Comparison of ENCODE assay signal across 10 mouse cellular contexts in the genomic region with DNA sequence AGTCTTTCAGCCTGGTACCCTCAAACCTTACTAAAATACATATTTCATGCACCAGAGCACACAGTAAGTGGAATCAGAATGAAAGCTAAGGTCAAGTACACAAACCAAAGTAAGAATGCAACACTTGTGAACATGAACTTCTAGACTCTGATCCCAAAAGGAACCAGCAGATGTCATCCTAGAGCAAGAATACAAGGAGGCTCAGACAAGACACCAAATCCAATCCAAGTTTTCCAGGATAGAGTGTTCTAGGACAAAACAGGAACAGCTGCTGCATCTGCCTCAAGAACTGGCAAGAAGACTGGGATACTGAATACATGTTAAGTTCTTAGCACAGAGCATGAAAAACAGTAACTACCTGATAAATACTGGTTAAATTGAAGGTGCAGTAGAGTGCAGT. TPM values are rescaled to one million over a fixed set of nuclear protein-coding genes. Genes with fewer than 3 reads are reported as not detected.
A peak's percentile ranks its signal among the peaks of the same experiment; 100 is the strongest.
DNase-seq lines count a peak whose midpoint lies in the region; ATAC-seq and TF ChIP-seq lines count a peak whose summit lies in the region.
"Had no signal": no experiment of that assay in that cellular context is flagged by ENCODE, and none has a peak within 500 bp of the region (broad histone marks: within the 10 kb centered on the region; RNA-seq: fewer than 3 reads in every experiment).

No protein-coding gene starts in this region.

- H3K79me2 ChIP-seq in MEL (ENCODE audit: control insufficient read depth, insufficient read depth, low read length, poor library complexity): no peaks in the 10 kb centered on the region

- H3K36me3 ChIP-seq in kidney, postnatal 0 days (ENCODE audit: insufficient read depth, low read length): no peaks in the 10 kb centered on the region
- no peaks in the 10 kb centered on the region for H3K36me3 ChIP-seq in MEL (ENCODE audit: control insufficient read depth in 1 of 2, insufficient read depth in 2 of 2, low read length in 2 of 2)
- no peaks in the 10 kb centered on the region for H3K36me3 ChIP-seq in midbrain, embryonic 16.5 days (ENCODE audit: control insufficient read depth, insufficient read depth, low read length)
- H3K36me3 ChIP-seq: embryonic facial prominence, embryonic 15.5 days; limb, embryonic 12.5 days had no signal

- H3K4me1 ChIP-seq in kidney, postnatal 0 days (replicated peaks; ENCODE audit: insufficient read depth, low read length): no peaks in the 10 kb centered on the region
- no peaks in the 10 kb centered on the region for H3K4me1 ChIP-seq in MEL (ENCODE audit: control insufficient read depth in 1 of 2, insufficient read depth in 2 of 2, low read length in 2 of 2)
- no peaks in the 10 kb centered on the region for H3K4me1 ChIP-seq in midbrain, embryonic 16.5 days (ENCODE audit: control insufficient read depth, insufficient read depth, low read length)
- H3K4me1 ChIP-seq: embryonic facial prominence, embryonic 15.5 days; limb, embryonic 12.5 days had no signal

- no peak overlapping the region for H3K9ac ChIP-seq in kidney, postnatal 0 days (ENCODE audit: low read depth, low read length)
- H3K9ac ChIP-seq in MEL (ENCODE audit: control insufficient read depth, low read depth, low read length, poor library complexity, severe bottlenecking): no peak overlapping the region
- no peak overlapping the region for H3K9ac ChIP-seq in midbrain, embryonic 16.5 days (ENCODE audit: low read depth, low read length)
- H3K9ac ChIP-seq: embryonic facial prominence, embryonic 15.5 days; limb, embryonic 12.5 days had no signal

- no peak for TF ChIP-seq EP300 in MEL (IDR thresholded peaks at IDR 0.05; ENCODE audit: low read depth in 1 of 2, low read length in 2 of 2)

- no peak overlapping the region for H3K4me3 ChIP-seq in kidney, postnatal 0 days (replicated peaks; ENCODE audit: low read depth, low read length)
- H3K4me3 ChIP-seq in MEL (ENCODE audit: control insufficient read depth in 1 of 2, insufficient read depth in 1 of 2, low read depth in 2 of 2, low read length in 2 of 2): no peak overlapping the region
- H3K4me3 ChIP-seq in midbrain, embryonic 16.5 days (ENCODE audit: low read depth, low read length): no peak overlapping the region
- H3K4me3 ChIP-seq: embryonic facial prominence, embryonic 15.5 days; limb, embryonic 12.5 days had no signal

- DNase-seq in cerebellum, adult 18-20 months: peak; percentile 1 to 10
- no peak for DNase-seq in cerebellum, adult 11 months
- peak; percentile 38 for DNase-seq in kidney, postnatal 0 days (ENCODE audit: low spot score)
- DNase-seq in kidney, postnatal 4 days: no peak
- peak; percentile 6 for DNase-seq in MEL (ENCODE audit: low read depth, low spot score)
- peak; percentile 10 for DNase-seq in layer of hippocampus, adult 9-10 months (ENCODE audit: low spot score)

- no peaks in the 10 kb centered on the region for H3K27me3 ChIP-seq in kidney, postnatal 0 days (ENCODE audit: insufficient read depth, low read length)
- no peaks in the 10 kb centered on the region for H3K27me3 ChIP-seq in MEL (ENCODE audit: control insufficient read depth in 1 of 2, insufficient read depth in 2 of 2, low read length in 2 of 2)
- H3K27me3 ChIP-seq in midbrain, embryonic 16.5 days (ENCODE audit: control insufficient read depth, insufficient read depth, low read depth, low read length): no peaks in the 10 kb centered on the region
- H3K27me3 ChIP-seq: embryonic facial prominence, embryonic 15.5 days; limb, embryonic 12.5 days had no signal

- H3K9me3 ChIP-seq in kidney, postnatal 0 days (replicated peaks; ENCODE audit: low read length): no peaks in the 10 kb centered on the region
- no peaks in the 10 kb centered on the region for H3K9me3 ChIP-seq in MEL (replicated peaks; ENCODE audit: insufficient read depth, low read length)
- no peaks in the 10 kb centered on the region for H3K9me3 ChIP-seq in midbrain, embryonic 16.5 days (replicated peaks; ENCODE audit: control insufficient read depth, low read length, poor library complexity, severe bottlenecking)
- H3K9me3 ChIP-seq: embryonic facial prominence, embryonic 15.5 days; limb, embryonic 12.5 days had no signal

- TF ChIP-seq POLR2A in MEL (IDR thresholded peaks at IDR 0.05; ENCODE audit: control insufficient read depth in 1 of 2, insufficient read depth in 1 of 2, low read depth in 1 of 2, low read length in 2 of 2, poor library complexity in 1 of 2): no peak

- TF ChIP-seq CTCF in kidney, postnatal 0 days (IDR thresholded peaks at IDR 0.05; ENCODE audit: low read depth): peak; percentile 65
- peak in 2 of 3 experiments; percentile 15 to 44; a peak in 2 of 6 replicates for TF ChIP-seq CTCF in MEL (IDR thresholded peaks at IDR 0.05 in 2 of 3, conservative IDR thresholded peaks at IDR 0.05 in 1 of 3; ENCODE audit: control insufficient read depth in 1 of 3, insufficient read depth in 1 of 3, low read depth in 2 of 3, low read length in 3 of 3, poor library complexity in 1 of 3, severe bottlenecking in 1 of 3)

- no peak for ATAC-seq in kidney, postnatal 0 days (replicated peaks; ENCODE audit: low FRiP score, low read depth)
- no peak; the same call in 1 of the 2 replicates for ATAC-seq in megakaryocyte progenitor cell, adult 5-6 weeks (replicated peaks; ENCODE audit: poor library complexity)
- ATAC-seq in midbrain, embryonic 16.5 days: no peak

- peak; percentile 36 for TF ChIP-seq RAD21 in MEL (IDR thresholded peaks at IDR 0.05; ENCODE audit: low read depth, low read length)

- no peak overlapping the region for H3K4me2 ChIP-seq in kidney, postnatal 0 days (ENCODE audit: low read length)
- no peak overlapping the region for H3K4me2 ChIP-seq in midbrain, embryonic 16.5 days (ENCODE audit: low read length)
- H3K4me2 ChIP-seq: embryonic facial prominence, embryonic 15.5 days; limb, embryonic 12.5 days had no signal

- H3K27ac ChIP-seq in kidney, postnatal 0 days: no peak overlapping the region
- H3K27ac ChIP-seq in MEL (ENCODE audit: control insufficient read depth, low read depth, low read length): no peak overlapping the region
- no peak overlapping the region for H3K27ac ChIP-seq in midbrain, embryonic 16.5 days (ENCODE audit: low read length)
- H3K27ac ChIP-seq: embryonic facial prominence, embryonic 15.5 days; limb, embryonic 12.5 days had no signal

TF ChIP-seq in MEL, 35 proteins besides CTCF, POLR2A, EP300 and RAD21:
- TF ChIP-seq SMC3 (IDR thresholded peaks at IDR 0.05; ENCODE audit: low read depth, low read length) (peak; percentile 61), ZC3H11A (IDR thresholded peaks at IDR 0.05; ENCODE audit: low read depth, low read length) (0 out of 2 replicates have a peak, but pooled peaks have one; percentile 21), NELFE (IDR thresholded peaks at IDR 0.05; ENCODE audit: low read depth, low read length) (no peak)
TF ChIP-seq in MEL: peak in this region for 2.

RNA-seq across cellular contexts. Expression of gene Magea2, which starts 4.6 kb away (rescaled TPM):
- not detected in 2 replicates for polyA plus RNA-seq in kidney, postnatal 0 days (2015; fragmentation: Nextera tagmentation; extraction: Ambion mirVana)
- not detected in 2 replicates for total RNA-seq in MEL (2012; rRNA removed)
- not detected for polyA plus RNA-seq in MEL (2012; ENCODE audit: insufficient read depth in 1 of 2, insufficient read length in 2 of 2, low read depth in 1 of 2, low replicate concordance in 2 of 2, missing spikeins in 1 of 2)
- total RNA-seq in megakaryocyte progenitor cell, adult 5-6 weeks (2015): not detected in 2 replicates
- not detected in 2 replicates for total RNA-seq in megakaryocyte progenitor cell, adult 5-6 weeks (2017)
- not detected in 2 replicates for polyA plus RNA-seq in midbrain, embryonic 16.5 days (2015; fragmentation: Nextera tagmentation; extraction: Ambion mirVana)
- polyA plus RNA-seq: embryonic facial prominence, embryonic 15.5 days; limb, embryonic 12.5 days had no signal

RNA-seq across cellular contexts. Expression of gene Magea1, which starts 8.4 kb away (rescaled TPM):
- not detected in 2 replicates for polyA plus RNA-seq in kidney, postnatal 0 days (2015; fragmentation: Nextera tagmentation; extraction: Ambion mirVana)
- total RNA-seq in MEL (2012; rRNA removed): not detected in 2 replicates
- polyA plus RNA-seq in MEL (2012; ENCODE audit: insufficient read depth in 1 of 2, insufficient read length in 2 of 2, low read depth in 1 of 2, low replicate concordance in 2 of 2, missing spikeins in 1 of 2): not detected
- not detected in 2 replicates for total RNA-seq in megakaryocyte progenitor cell, adult 5-6 weeks (2015)
- total RNA-seq in megakaryocyte progenitor cell, adult 5-6 weeks (2017): not detected in 2 replicates
- not detected in 2 replicates for polyA plus RNA-seq in midbrain, embryonic 16.5 days (2015; fragmentation: Nextera tagmentation; extraction: Ambion mirVana)
- polyA plus RNA-seq: embryonic facial prominence, embryonic 15.5 days; limb, embryonic 12.5 days had no signal

RNA-seq across cellular contexts. Expression of gene Cldn34b2, which starts 30.2 kb away (rescaled TPM):
- 0.17 TPM in 1 of 2 replicates, not detected in the other for polyA plus RNA-seq in kidney, postnatal 0 days (2015; fragmentation: Nextera tagmentation; extraction: Ambion mirVana)
- not detected in 2 replicates for total RNA-seq in MEL (2012; rRNA removed)
- not detected for polyA plus RNA-seq in MEL (2012; ENCODE audit: insufficient read depth in 1 of 2, insufficient read length in 2 of 2, low read depth in 1 of 2, low replicate concordance in 2 of 2, missing spikeins in 1 of 2)
- total RNA-seq in megakaryocyte progenitor cell, adult 5-6 weeks (2015): 0.12 TPM in 1 of 2 replicates, not detected in the other
- not detected in 2 replicates for total RNA-seq in megakaryocyte progenitor cell, adult 5-6 weeks (2017)
- not detected in 2 replicates for polyA plus RNA-seq in midbrain, embryonic 16.5 days (2015; fragmentation: Nextera tagmentation; extraction: Ambion mirVana)
- polyA plus RNA-seq: embryonic facial prominence, embryonic 15.5 days; limb, embryonic 12.5 days had no signal

RNA-seq across cellular contexts. Expression of gene Magea5, which starts 35.1 kb away (rescaled TPM):
- polyA plus RNA-seq in kidney, postnatal 0 days (2015; fragmentation: Nextera tagmentation; extraction: Ambion mirVana): not detected in 2 replicates
- total RNA-seq in MEL (2012; rRNA removed): not detected in 2 replicates
- not detected for polyA plus RNA-seq in MEL (2012; ENCODE audit: insufficient read depth in 1 of 2, insufficient read length in 2 of 2, low read depth in 1 of 2, low replicate concordance in 2 of 2, missing spikeins in 1 of 2)
- total RNA-seq in megakaryocyte progenitor cell, adult 5-6 weeks (2015): not detected in 2 replicates
- total RNA-seq in megakaryocyte progenitor cell, adult 5-6 weeks (2017): not detected in 2 replicates
- not detected in 2 replicates for polyA plus RNA-seq in midbrain, embryonic 16.5 days (2015; fragmentation: Nextera tagmentation; extraction: Ambion mirVana)
- polyA plus RNA-seq: embryonic facial prominence, embryonic 15.5 days; limb, embryonic 12.5 days had no signal

Comparison
In these comparisons a context has a peak if more than half of its experiments do, and no peak if none do; other contexts are left out.
1. DNase-seq: peak in cerebellum, adult 18-20 months (2 of 2), kidney, postnatal 0 days (single experiment), MEL (single experiment) and layer of hippocampus, adult 9-10 months (single experiment); none in cerebellum, adult 11 months (single experiment) and kidney, postnatal 4 days (0 of 2).